Mouse (Mus musculus) regulatory T cell (primary cell): Measurements from ENCODE around the gene Plpp2.

Experiments used
- in situ Hi-C: fragments of 300-600 bp; cut with MboI, MseI; formaldehyde crosslinking; loops from one replicate; pipeline ENCODE4 v1.15.1; 2025; ENCODE audit warnings: high pct_unique_total_duplicates

Gene Plpp2

DNA sequence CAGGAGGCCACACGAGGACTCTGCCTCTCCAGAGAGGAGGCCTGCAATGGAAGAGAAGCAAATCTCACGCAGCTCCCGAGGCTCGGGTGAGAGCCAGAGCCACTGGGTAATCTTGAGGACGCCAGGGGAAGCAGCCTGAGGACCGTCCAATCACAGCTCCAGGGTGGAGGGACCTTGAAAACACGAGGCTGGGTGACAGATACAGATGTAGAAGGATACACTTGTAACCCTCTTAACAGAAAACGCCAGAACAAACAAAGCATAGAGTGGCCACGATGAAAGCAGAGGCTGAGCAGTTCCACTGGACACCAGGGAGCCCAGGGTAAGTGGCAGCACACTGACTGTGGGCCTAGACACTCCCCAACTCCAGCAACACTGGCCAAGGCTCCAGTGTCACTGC is 16.8 kb upstream of the Plpp2 start:
- in situ Hi-C loops: no loop called here

- in situ Hi-C loops: no loop called here
These were observed 15.6 kb upstream of the Plpp2 start for GRCm38 (mm10) chr10:79548971-79549723.

GRCm38 (mm10) chr10:79548546-79548945 is 14.9 kb upstream of the Plpp2 start:
- in situ Hi-C loops: no loop called here

GRCm38 (mm10) chr10:79547148-79547675 is 13.6 kb upstream of the Plpp2 start:
- in situ Hi-C loops: no loop called here

- in situ Hi-C loops: no loop called here
These were observed 12.9 kb upstream of the Plpp2 start for GRCm38 (mm10) chr10:79546483-79546882.

DNA sequence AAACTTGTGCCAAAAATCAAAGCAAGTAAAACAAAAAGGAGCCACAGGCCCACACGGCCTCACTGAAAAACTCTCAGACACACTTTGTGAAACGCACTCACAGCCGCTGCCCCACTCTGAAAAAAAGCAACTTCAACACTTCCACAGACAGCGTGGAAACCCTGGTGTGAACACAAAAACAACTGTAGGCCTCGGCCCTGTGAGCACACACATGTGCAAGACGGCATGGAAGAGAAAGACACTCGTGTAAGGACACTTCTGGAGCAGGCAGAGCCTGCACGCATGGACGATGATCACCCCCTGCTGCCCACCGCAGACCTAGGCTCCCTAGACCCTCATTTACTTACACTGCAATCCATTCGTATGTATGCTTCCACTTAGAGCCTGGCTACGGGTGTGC is 12.3 kb upstream of the Plpp2 start:
- in situ Hi-C loops: no loop called here

GRCm38 (mm10) chr10:79544631-79545030 is 11.0 kb upstream of the Plpp2 start:
- in situ Hi-C loops: no loop called here

DNA sequence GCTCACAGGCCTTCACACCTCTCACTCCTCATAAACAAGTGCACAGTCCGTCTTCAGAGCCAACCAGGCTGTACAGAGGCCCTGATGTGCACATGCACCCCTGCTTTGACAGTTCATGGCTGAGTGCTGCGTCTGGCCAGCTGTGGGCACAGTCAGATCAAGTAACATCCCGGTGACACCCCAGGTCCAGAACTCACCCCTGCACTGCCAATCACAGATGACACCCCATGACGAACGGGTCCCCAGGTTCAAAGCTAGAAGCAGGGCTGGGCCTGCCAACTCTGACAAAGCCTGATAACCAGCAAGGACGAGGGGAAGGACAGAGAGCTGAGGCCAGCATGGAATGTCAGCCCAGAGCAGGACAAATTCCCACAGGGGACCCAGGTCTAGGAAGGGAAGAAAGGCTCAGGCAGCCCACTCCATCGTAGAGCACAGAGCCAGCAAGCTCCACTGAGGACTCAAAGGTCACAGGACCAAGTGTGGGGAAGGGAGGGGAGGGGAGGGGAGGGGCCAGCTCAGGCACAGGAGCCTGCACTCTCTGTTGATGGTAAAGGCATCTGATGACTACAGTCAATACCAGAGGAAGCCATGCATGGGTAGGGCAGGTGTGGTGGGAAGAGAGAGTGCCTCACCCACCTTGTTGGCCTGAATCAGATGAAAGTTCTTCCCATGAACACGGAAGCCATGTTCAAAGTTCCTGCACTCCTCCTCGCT is 10.4 kb upstream of the Plpp2 start:
- in situ Hi-C loops: no loop called here

DNA sequence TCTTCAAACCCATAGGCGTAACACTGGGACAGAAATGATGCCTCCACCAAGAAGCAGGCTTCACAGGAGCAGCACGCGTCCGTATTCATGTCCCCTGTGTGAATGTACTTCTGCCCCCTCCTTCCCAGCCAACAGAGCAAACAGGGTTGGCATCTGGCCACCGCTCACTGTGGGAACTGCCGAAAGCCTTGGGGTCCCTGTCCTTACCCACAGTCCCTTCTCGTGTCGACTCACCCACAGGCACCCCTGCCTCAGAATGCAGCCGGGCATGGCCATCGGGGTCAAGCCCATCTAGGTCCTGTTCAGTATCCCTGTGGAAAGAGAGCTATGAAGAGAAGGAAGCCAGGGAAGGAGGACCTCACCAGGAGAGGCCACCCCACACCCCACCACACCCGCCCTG is 8.6 kb upstream of the Plpp2 start:
- in situ Hi-C loops: no loop called here

- in situ Hi-C loops: no loop called here
These were observed 7.9 kb upstream of the Plpp2 start for GRCm38 (mm10) chr10:79541522-79541921.

DNA sequence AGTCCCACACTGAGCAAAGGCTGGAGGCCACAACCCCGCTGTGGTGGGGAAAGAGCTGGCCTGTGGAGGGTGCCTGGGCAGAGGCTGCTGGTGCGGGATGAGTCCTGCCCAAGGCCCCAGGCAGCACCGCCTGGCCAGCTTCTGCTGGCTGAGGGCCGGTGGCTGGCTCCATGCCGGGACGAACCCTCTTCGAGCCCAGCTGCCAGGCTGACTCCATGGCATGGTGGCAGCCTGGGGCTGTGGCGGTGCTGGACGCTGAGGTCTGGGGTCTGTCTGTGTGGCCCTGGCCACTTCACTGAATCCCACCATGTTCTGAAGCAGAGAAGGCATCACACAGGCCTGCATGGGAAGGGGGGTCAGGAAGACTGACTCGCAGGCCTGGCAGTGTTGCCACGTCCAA is 7.2 kb upstream of the Plpp2 start:
- in situ Hi-C loops: no loop called here

DNA sequence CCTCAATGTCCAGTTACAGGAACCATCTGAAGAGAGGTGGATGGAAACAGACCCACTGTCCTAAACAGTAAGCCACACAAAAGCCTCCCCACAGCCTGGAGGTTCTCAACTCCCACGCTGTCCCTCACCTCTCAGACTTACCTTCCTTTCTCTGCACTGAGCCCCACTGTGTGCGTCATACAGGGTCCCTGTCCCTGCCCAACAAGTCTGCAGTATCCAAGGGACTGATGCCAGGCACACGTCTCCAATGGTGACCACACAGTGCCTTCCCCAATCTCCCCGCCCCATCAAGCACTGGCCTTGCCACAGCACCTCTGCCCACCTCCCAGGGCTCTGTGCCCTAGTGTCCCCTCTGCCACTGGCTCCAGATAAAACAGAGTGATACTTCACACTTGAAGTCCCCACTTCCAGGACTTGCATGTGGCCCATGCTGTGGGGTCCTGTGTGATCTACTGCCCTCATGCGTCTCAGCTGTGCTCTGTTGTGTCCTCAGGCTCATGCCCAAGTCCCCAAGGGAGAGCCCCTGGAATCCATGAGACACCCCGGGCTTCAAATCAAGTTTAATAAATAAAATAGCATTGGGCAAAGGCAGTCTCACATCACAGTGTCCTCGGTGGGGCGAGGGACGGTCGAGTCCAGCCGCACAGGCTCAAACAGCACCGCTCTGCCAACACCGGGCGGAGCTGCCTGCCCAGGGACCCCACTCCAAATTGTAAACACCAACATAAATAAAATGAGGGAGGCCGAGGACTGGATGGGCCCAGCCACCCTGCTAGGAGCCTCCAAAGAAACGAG is 6.3 kb upstream of the Plpp2 start:
- in situ Hi-C loops: no loop called here

- in situ Hi-C loops: no loop called here
These were observed 5.3 kb upstream of the Plpp2 start for GRCm38 (mm10) chr10:79538873-79539272.

DNA sequence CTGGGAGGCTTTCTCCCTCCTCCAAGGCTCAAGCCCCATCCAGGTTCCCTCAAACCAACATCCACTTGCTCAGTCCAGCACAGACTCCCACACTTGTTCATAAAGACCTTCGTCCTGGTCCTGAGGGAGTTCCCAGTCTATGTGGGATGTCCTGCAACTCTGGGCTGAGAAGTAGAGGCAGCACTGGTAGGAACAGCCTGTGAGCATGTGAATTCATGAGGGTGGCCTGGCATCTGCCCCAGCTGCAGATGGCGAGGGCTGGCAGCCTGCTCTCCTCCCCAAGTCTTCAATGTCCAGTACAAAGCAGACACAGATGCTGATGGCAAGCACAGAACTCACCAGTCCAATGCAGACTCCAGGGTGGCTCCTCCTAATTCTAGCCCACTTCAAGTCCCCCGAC is 4.7 kb upstream of the Plpp2 start:
- in situ Hi-C loops: no loop called here

- in situ Hi-C loops: no loop called here
These were observed 4.2 kb upstream of the Plpp2 start for GRCm38 (mm10) chr10:79537781-79538180.

- in situ Hi-C loops: no loop called here
These were observed 3.7 kb upstream of the Plpp2 start for GRCm38 (mm10) chr10:79537271-79537670.

DNA sequence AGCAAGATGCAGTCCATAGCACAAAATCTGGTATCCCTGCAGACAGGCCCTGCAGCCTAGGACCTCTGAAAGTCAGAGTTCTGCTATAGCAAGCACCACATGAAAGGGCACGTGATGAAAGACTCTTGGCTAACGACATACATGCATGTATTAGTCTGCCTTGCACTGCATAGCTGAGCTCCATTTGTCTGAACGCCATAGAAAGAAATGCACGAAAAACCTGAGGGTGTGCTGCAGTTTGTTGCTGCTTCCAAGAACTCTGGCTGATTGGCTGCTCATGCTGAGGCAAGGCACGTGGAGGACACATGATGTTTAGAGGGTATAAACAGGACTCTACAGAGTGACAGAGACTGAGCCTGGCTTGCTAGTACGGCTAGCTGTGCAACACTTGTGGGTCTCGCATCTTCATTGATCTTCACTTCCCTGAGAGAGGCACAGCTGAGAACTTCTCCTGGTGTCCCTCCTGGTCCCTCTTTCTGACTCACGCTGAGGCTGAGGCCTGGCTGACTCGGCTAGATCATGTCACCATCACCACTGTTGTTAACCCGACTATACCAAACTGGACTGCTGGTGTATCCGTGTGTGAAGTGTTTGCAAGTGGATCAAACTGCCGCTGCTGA is 3.0 kb upstream of the Plpp2 start:
- in situ Hi-C loops: no loop called here

DNA sequence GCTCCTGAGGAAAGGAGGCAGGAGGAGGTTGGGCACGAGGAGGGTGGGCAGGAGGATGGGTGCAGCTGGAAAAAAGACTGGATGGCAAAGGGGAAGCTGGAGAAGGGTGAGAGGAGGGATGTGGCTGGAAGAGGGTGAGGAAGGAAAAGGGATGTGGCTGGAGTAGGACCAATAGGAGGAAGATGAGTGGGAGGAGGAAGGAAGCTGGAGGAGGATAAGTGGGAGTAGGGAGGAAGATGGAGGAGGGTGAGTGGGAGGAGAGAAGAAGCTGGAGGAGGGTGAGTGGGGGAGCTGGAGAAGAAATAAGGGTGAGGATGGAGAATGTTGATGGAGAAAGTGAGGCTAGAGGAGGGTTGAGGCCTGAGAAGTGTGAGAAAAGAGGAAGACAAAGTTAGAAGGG is 1.8 kb upstream of the Plpp2 start:
- in situ Hi-C loops: no loop called here

DNA sequence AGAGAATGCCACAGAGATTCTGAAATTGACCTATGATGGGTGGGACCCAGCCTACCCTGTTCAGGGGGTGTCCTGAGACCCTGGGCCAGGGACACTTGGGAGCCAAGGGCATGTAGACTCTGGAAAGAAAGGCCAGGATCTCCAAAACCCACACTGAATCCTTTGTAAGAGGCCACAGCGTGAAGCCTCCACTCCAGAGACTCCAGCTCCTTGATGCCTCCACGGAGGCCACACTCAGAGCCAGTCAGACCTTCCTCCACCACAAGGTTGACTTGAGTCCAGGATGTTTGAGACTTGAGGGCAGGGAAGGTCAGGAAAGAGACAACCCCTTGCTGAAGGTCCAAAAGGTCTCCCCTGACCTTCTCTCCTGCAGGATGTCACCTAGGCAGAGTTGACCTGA is 830 bp upstream of the Plpp2 start:
- in situ Hi-C loops: no loop called here

GRCm38 (mm10) chr10:79532678-79533077 is 918 bp downstream of the Plpp2 start:
- in situ Hi-C loops: no loop called here

GRCm38 (mm10) chr10:79531593-79531992 is 2.0 kb downstream of the Plpp2 start:
- in situ Hi-C loops: no loop called here

DNA sequence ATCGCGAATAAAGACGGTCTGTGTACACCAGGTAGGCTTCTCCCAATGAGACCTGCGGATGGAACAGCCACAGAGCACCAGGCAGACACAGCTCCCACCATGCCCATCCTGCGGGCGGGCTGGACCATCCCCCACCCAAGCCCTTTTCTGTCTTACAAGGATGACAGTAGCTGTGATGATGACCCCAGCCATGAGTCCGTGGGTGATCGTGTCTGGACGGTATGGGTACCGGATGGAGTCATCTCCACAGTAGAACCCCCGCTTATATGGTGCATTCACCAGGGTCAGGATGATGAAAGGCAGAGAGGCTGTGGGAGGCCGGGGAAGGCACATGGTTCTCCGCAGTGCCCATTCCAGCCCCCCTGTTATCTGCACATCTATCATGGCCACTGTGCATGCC is 2.9 kb downstream of the Plpp2 start:
- in situ Hi-C loops: no loop called here
